Mouse (Mus musculus): Measurements from ENCODE around the gene Scgb1b19.
"Not testable (repeated sequence)": the region's sequence is repeated elsewhere in the genome, so short reads cannot be mapped to it uniquely, and the experiment has no call there.

Gene Scgb1b19

GRCm38 (mm10) chr7:33286991-33287390 lies at the start of gene Scgb1b19:
Gene Scgb1b19, plus strand, starts transcription at chr7:33287291.
- not testable (repeated sequence) for DNase-seq (ENCODE audit: low spot score in 2 of 2)

GRCm38 (mm10) chr7:33280238-33280637 lies 6.9 kb upstream of the Scgb1b19 start, which contains the start of gene Scgb2b19:
Gene Scgb2b19, minus strand, starts transcription at chr7:33280338.
- DNase-seq (ENCODE audit: low spot score in 2 of 2): not testable (repeated sequence)

All from frontal cortex, postnatal 14 days (tissue).